Mouse (Mus musculus) thymus, postnatal 0 days (tissue): ENCODE measurements around the gene Borcs5. TPM values are rescaled to one million over a fixed set of nuclear protein-coding genes. Genes with fewer than 3 reads are reported as not detected.
A peak's percentile ranks its signal among the peaks of the same experiment; 100 is the strongest.
"Not testable (repeated sequence)": the region's sequence is repeated elsewhere in the genome, so short reads cannot be mapped to it uniquely, and the experiment has no call there.

Source experiments
- DNase-seq: peaks from one replicate; pipeline ENCODE4 v3.0.0-alpha.2; 2015; ENCODE audit warnings: low spot score
- polyA plus RNA-seq: library from polyadenylated mRNA; unstranded; fragments of >200 nt; fragmentation: Nextera tagmentation; extraction: Ambion mirVana; gene quantifications from 2 replicates; pipeline ENCODE4 v1.2.1, GENCODE M21; 2015

Borcs5 gene
- polyA plus RNA-seq, 1 experiment from 2014 or later, result 27.1 TPM

GRCm38 (mm10) chr6:134669179-134669865, 30.0 kb downstream of the Borcs5 start:
- no peak for DNase-seq

DNA sequence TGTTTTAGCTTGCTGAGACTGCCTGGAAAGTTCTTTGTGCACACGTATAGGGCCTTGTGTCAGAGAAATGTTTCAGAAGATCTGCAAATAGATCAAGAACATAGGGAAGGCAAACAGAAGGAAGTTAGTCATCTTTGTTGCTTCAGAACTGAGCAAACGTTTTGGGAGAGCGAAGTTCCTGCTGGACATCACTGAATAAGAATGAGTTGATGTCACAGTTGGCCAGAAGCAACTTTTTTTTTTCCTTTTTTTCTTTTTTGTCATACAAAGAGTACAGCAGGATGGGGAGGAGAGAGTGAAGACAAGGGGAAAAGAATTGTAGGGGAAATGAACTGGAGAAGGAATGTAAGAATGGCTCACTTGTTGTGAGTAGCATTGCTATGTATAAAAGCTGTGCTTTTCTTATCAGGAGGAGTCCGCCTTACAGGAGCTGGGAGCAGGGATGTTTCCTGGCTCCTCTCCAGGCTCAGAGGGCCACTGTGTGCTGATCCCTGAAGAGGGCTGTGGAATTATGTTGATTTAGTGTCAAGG, 31.6 kb downstream of the Borcs5 start:
- no peak for DNase-seq

- not testable (repeated sequence) for DNase-seq
Observed at GRCm38 (mm10) chr6:134673712-134674111, 34.4 kb downstream of the Borcs5 start.

GRCm38 (mm10) chr6:134677504-134677903, 38.2 kb downstream of the Borcs5 start:
- DNase-seq, result no peak

- DNase-seq, result no peak
Observed at GRCm38 (mm10) chr6:134678037-134678436, 38.7 kb downstream of the Borcs5 start.

DNA sequence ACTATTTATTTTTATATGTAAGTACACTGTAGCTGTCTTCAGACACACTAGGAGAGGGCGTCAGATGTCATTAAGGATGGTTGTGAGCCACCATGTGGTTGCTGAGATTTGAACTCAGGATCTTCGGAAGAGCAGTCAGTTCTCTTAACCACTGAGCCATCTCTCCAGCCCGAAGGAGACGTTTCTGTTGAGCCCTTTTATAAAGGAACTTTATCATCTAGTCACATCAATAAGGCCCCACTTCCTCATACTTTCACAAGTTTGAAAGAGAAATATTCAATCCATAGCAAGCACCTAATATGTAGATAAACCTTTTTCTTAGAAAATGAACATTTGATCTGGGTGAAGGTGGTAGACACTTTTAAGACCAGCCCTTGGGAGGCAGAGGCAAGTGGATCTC, 40.0 kb downstream of the Borcs5 start:
- DNase-seq, result not testable (repeated sequence)

DNA sequence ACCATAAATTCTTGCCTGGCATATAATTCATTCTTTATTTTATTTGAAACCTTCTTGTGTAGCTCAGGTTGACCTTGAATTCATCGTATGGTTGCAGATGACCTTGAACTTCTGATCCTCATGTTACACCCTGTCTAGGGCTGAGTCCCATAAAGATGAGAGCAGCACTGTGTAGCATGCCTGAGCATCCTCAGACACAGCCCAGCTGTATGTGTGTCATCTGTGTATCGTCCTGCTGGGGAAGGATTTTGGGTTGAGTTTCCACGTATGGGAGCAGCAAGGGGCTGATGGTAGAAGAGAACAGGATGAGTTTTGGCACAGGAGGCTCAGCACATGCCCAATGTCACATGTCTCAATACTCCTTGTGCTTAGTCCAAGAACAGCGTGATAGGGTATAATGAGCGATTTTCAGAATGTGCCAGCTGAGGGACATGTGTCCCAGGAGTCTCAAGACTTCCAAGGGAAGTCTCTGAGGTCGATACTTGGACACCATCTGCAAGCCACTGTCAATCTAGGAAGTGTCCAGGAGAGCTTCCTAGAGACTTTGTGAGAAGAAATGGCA, 45.1 kb downstream of the Borcs5 start:
- no peak for DNase-seq

DNA sequence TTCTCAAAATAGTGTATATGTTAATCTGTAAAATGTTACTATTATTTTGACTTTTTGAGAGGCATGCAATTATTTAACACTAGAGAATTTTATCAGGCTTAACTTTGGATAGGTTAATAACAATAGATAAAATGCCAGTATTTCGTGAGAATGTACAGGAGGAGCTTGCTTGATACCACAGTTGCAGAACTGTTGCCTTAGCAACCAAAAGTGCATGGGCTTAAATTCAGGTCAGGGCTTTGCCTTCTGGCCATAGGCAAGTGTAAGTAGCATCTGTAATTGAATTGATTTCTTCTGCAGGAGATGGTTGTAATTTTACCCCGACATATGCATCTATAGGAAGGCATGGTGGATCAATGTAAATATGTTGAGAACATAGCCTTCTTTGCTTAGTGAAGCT, 45.7 kb downstream of the Borcs5 start:
- no peak for DNase-seq

DNA sequence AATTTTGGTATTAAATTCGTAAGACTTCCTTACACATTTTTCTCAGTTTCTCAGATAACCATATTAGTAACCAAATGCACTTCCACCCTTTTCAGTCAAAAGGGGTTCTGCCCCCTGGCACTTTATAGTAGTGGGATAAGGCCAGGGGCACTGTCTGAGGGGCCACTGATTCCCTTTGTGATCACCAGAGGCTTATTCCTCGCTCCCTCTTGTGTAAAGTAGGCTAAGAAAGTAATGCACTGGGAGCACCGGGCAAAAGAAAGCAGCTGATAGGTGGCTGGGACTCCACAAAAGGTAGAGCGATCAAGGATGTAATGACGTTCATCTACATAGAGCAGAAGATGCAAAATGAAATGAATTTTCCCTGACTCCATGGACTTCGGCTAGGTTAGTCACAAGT, 46.2 kb downstream of the Borcs5 start:
- DNase-seq, result no peak

- no peak for DNase-seq
Observed at GRCm38 (mm10) chr6:134694498-134694897, 55.2 kb downstream of the Borcs5 start.

GRCm38 (mm10) chr6:134694988-134695387, 55.7 kb downstream of the Borcs5 start:
- no peak for DNase-seq

DNA sequence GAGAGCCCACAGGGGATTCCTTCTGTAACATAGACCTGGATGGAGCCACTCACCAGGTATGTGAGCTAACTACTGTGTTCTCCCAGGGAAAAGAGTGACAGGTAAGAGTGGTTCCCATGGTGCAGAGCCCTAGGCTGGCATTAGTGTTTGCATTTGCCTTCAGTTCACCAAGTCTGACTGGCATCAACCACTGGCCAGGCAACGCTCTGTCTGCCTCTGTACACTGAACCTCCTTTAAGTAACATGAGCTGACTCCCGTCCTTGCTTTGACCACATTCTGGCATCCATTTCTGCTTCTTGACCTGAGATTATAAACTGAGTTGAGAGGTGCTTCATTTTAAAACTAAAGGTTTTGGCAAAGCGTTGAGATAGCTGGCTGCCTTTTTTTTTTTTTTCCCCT, 56.3 kb downstream of the Borcs5 start:
- no peak for DNase-seq

DNA sequence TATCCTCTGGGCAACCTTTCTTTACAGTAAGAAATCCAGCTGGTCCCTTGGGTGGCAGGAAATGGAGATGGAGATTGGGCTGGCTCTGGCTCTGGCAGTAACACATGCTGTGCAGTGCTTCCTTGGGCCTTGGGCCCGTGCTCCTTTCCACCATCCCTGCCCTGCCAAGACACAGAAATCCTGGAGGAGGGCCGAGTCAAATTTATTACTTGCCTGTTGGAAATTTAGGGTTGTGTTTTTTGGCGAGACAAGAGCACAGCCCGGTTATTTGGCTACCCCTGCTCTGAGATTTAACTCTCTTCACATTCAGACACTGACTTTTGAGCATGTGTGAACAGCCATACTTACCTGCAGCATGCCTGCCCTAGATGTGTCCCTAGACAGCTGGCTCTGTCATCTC, 56.8 kb downstream of the Borcs5 start:
- DNase-seq, result no peak

- DNase-seq, result no peak
Observed at GRCm38 (mm10) chr6:134696554-134696953, 57.2 kb downstream of the Borcs5 start.

- no peak for DNase-seq
Observed at GRCm38 (mm10) chr6:134698243-134698642, 58.9 kb downstream of the Borcs5 start.

DNA sequence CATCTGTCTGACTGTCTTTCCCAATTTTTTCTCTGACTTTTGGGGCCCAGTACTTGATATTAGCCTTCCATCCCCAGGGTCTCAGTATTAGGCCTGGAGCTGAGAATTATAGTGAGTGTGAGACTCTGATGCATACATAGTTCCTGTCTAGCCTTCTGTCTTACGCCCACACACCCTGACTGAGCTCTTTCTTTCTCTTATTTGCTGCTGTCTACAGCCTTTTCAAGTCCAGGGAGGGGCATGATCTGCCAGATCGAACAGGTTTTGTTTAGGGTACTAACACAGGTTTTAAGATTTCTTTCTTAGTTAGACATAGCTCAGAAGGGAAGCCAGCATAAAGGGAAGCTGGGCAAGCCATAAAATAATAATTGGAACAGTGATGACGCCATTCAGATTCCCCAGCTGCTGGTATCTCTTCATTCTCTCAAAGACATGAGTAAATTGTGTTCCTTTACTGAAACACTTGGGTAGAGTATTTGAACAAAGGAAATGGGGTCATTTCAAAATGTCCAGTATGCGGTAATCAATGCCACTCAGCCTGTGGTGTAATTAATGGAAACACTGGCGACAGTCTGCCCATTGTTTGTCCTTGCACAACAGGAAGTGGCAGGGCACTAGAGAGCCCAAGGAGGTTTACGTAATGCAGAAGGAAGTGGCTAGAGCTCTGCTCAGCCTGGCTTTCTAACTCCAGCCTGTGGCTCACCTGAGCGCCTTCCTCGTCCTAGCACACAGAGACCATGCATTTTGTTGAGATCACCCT, 61.3 kb downstream of the Borcs5 start:
- DNase-seq, result peak; percentile 4

DNA sequence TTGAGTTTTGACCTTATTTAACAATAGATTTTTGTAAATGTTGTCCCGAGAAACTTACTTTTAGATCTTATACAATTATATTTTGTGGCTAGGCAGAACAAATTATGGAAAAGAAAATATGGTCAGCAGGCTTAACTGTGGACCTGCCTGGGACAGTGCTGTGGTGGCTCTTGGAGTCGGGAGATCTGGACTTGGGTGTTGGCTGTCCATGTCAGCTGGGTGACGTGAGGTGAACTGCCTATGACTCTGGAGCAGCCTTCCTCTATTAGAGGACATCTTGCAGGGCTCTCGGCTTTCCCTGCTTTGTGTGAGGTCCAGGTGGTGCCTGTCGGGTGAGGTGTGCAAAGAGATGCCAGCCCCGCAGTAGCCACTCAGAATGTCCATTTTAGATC, 61.9 kb downstream of the Borcs5 start:
- no peak for DNase-seq

DNA sequence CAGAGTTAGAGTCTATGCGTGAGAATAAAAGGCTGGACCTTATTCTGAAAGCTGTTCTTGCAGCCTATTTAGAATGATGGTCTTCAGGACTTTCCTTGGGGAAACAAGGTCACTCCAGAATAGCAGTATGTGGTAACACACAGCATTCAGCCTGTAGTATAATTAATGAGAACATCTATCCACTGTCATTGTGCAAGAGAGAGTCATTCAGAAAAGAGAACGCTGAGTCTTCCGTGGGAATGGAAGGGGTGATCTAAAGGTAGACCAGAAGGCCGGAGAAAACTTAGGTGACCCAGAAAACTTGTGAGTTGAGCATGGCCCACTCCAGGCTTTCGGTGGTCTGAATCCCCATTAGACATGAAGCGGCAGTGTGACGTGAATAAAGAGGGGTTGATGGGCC, 62.9 kb downstream of the Borcs5 start:
- no peak for DNase-seq

- no peak for DNase-seq
Observed at GRCm38 (mm10) chr6:134703053-134703690, 63.9 kb downstream of the Borcs5 start.

- no peak for DNase-seq
Observed at GRCm38 (mm10) chr6:134706467-134706866, 67.2 kb downstream of the Borcs5 start.

DNA sequence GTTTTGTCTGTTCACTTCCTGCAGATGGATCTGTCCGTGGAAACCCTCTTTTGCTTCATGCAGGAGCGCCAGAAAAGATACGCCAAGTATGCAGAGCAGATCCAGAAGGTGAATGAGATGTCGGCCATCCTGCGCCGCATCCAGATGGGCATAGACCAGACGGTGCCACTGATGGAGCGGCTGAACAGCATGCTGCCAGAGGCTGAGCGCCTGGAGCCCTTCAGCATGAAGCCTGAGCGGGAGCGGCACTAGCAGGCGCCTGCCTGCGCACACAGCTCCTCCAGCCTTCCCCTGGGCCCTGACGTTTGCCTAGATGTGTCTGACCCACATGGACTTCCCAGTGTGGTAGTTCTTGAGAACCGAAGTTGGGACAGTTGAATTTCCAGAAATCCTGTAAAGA, 70.7 kb downstream of the Borcs5 start:
- DNase-seq, result no peak

DNA sequence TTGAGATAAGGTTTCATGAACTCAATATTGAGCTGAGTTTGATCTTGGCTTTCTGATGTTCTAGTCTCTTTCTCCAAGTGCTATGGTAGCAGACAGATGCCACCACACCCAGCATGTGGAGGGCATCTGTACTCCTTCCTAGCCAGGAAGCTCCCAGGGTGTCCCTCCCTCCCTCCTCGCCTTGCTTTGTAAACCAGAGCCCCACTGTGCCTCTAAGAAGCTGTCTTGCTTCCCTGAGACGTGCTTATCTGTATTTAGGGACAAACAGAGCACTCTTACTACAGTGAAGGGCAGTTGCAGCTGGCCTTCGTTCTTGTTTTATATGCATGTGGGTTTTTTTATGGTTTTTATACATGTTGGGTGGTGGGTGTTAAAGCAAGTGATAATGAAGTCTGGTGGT, 74.0 kb downstream of the Borcs5 start:
- DNase-seq, result no peak
